Comparison of ENCODE assay signal across 16 mouse cellular contexts in genomic region chr1:140275813-140276212, GRCm38 (mm10).
DNase-seq lines count a peak whose midpoint lies in the region.
"Had no signal": no experiment of that assay in that cellular context is flagged by ENCODE, and none has a peak within 500 bp of the region (broad histone marks: within the 10 kb centered on the region; RNA-seq: fewer than 3 reads in every experiment).

No protein-coding gene starts in this region.

- peak; percentile 6 for DNase-seq in embryo, embryonic 10 days (ENCODE audit: low spot score)
- no peak for DNase-seq in embryo, embryonic 11 days
- peak; percentile 7 for DNase-seq in ovary, adult 18-20 months (ENCODE audit: low spot score)
- no peak for DNase-seq in ovary, postnatal 14 days (ENCODE audit: low spot score)
- peak; percentile 80 for DNase-seq in MEL-GATA-1-ER (ENCODE audit: extremely low read depth, low read depth)
- DNase-seq in cerebellum, adult 9-11 months = no peak
- DNase-seq: adrenal gland, adult 8-10 months; adrenal gland, postnatal 25 days; B cell, adult 2 months; cerebellum, adult 11-12 months; cerebellum, adult 8-10 months; cerebellum, postnatal 14 days; gastrocnemius, postnatal 10 days; gastrocnemius, postnatal 36 days; heart, postnatal 10 days; heart, postnatal 36 days had no signal

Comparison
In these comparisons a context has a peak if more than half of its experiments do, and no peak if none do; other contexts are left out.
1. DNase-seq: peak in embryo, embryonic 10 days (single experiment), ovary, adult 18-20 months (single experiment) and MEL-GATA-1-ER (single experiment); none in embryo, embryonic 11 days (single experiment), ovary, postnatal 14 days (single experiment) and cerebellum, adult 9-11 months (single experiment).